Mouse (Mus musculus) CD4-positive helper T cell, adult 2 months (primary cell): ENCODE measurements around the gene Diras2.

Experiments
- DNase-seq: peaks from one replicate; pipeline ENCODE4 v3.0.0-alpha.2; 2012; ENCODE audit warnings: low read depth, missing footprints, low spot score

Diras2 gene

GRCm38 (mm10) chr13:52469795-52470690 lies 61.0 kb downstream of the Diras2 start:
- no peak for DNase-seq

GRCm38 (mm10) chr13:52465141-52465540 lies 65.9 kb downstream of the Diras2 start:
- DNase-seq = no peak

- no peak for DNase-seq
These were observed 71.1 kb downstream of the Diras2 start for GRCm38 (mm10) chr13:52459982-52460381.

- DNase-seq = no peak
These were observed 73.2 kb downstream of the Diras2 start for GRCm38 (mm10) chr13:52457889-52458324.

- DNase-seq = no peak
These were observed 73.7 kb downstream of the Diras2 start for GRCm38 (mm10) chr13:52457177-52457888.

- no peak for DNase-seq
These were observed 75.8 kb downstream of the Diras2 start for GRCm38 (mm10) chr13:52455329-52455728.

GRCm38 (mm10) chr13:52454708-52455250 lies 76.3 kb downstream of the Diras2 start:
- no peak for DNase-seq
